In genomic region chr3:17489240-17490142, GRCm38 (mm10) we compare ENCODE assay signal across 11 mouse cellular contexts.
A peak's percentile ranks its signal among the peaks of the same experiment; 100 is the strongest.
DNase-seq lines count a peak whose midpoint lies in the region; ATAC-seq and TF ChIP-seq lines count a peak whose summit lies in the region.
"Had no signal": no experiment of that assay in that cellular context is flagged by ENCODE, and none has a peak within 500 bp of the region (broad histone marks: within the 10 kb centered on the region; RNA-seq: fewer than 3 reads in every experiment).

No protein-coding gene starts in this region.

- TF ChIP-seq CTCF in forebrain, postnatal 0 days (IDR thresholded peaks at IDR 0.05; ENCODE audit: low read depth): no peak
- no peak for TF ChIP-seq CTCF in midbrain, postnatal 0 days (IDR thresholded peaks at IDR 0.05)

- H3K27me3 ChIP-seq in forebrain, postnatal 0 days (ENCODE audit: insufficient read depth, low read length): no peaks in the 10 kb centered on the region
- no peaks in the 10 kb centered on the region for H3K27me3 ChIP-seq in midbrain, postnatal 0 days (ENCODE audit: insufficient read depth, low read length)
- H3K27me3 ChIP-seq: kidney, embryonic 15.5 days; limb, embryonic 12.5 days had no signal

- H3K36me3 ChIP-seq in forebrain, postnatal 0 days (ENCODE audit: insufficient read depth): no peaks in the 10 kb centered on the region
- no peaks in the 10 kb centered on the region for H3K36me3 ChIP-seq in midbrain, postnatal 0 days (ENCODE audit: insufficient read depth, low read length)
- H3K36me3 ChIP-seq: kidney, embryonic 15.5 days; limb, embryonic 12.5 days had no signal

- no peaks in the 10 kb centered on the region for H3K4me1 ChIP-seq in forebrain, postnatal 0 days (ENCODE audit: insufficient read depth)
- H3K4me1 ChIP-seq in midbrain, postnatal 0 days (ENCODE audit: insufficient read depth, low read length): no peaks in the 10 kb centered on the region; the same call in 1 of the 2 replicates
- H3K4me1 ChIP-seq: kidney, embryonic 15.5 days; limb, embryonic 12.5 days had no signal

- ATAC-seq in frontal cortex, adult (ENCODE audit: low TSS enrichment): peak; percentile 91
- no peak for ATAC-seq in forebrain, postnatal 0 days
- ATAC-seq in midbrain, postnatal 0 days (ENCODE audit: low FRiP score): 0 out of 2 replicates have a peak, but pooled peaks have one; percentile 38
- no peak for ATAC-seq in inflammation-experienced regulatory T-cells, adult 6 months

- no peaks in the 10 kb centered on the region for H3K9me3 ChIP-seq in forebrain, postnatal 0 days (ENCODE audit: low read length)
- H3K9me3 ChIP-seq in midbrain, postnatal 0 days (ENCODE audit: low read length): no peaks in the 10 kb centered on the region
- H3K9me3 ChIP-seq: kidney, embryonic 15.5 days; limb, embryonic 12.5 days had no signal

- DNase-seq in frontal cortex, postnatal 25 days (ENCODE audit: low spot score in 2 of 2): no peak
- DNase-seq in cerebellum, postnatal 10 days: peak; percentile 65 to 70
- DNase-seq in forebrain, postnatal 0 days: peak; percentile 2
- peak; percentile 72 for DNase-seq in midbrain, postnatal 0 days (ENCODE audit: low spot score)
- DNase-seq in adrenal gland, postnatal 14 days: no peak
- DNase-seq in kidney, postnatal 10 days: no peak
- DNase-seq: lung, postnatal 36 days had no signal

- H3K4me3 ChIP-seq in forebrain, postnatal 0 days (ENCODE audit: low read depth, low read length): no peak overlapping the region
- H3K4me3 ChIP-seq in midbrain, postnatal 0 days (ENCODE audit: low read depth, low read length): no peak overlapping the region
- H3K4me3 ChIP-seq: kidney, embryonic 15.5 days; limb, embryonic 12.5 days had no signal

- no peak overlapping the region for H3K4me2 ChIP-seq in forebrain, postnatal 0 days (ENCODE audit: low read depth)
- H3K4me2 ChIP-seq in midbrain, postnatal 0 days (ENCODE audit: low read depth, low read length, poor library complexity, severe bottlenecking): no peak overlapping the region
- H3K4me2 ChIP-seq: kidney, embryonic 15.5 days; limb, embryonic 12.5 days had no signal

- no peak overlapping the region for H3K27ac ChIP-seq in forebrain, postnatal 0 days (ENCODE audit: low read depth, low read length)
- peak overlapping the region; percentile 27; the same call in 1 of the 2 replicates for H3K27ac ChIP-seq in midbrain, postnatal 0 days (ENCODE audit: low read depth, low read length)
- H3K27ac ChIP-seq: kidney, embryonic 15.5 days; limb, embryonic 12.5 days had no signal

- 17% methylated on average over 4 of the region's 4 CpGs for WGBS in forebrain, postnatal 0 days
- WGBS in midbrain, postnatal 0 days: 12% methylated on average over 4 of the region's 4 CpGs

- H3K9ac ChIP-seq in forebrain, postnatal 0 days: no peak overlapping the region
- H3K9ac ChIP-seq in midbrain, postnatal 0 days (replicated peaks; ENCODE audit: low read length, poor library complexity, severe bottlenecking): no peak overlapping the region
- H3K9ac ChIP-seq: kidney, embryonic 15.5 days; limb, embryonic 12.5 days had no signal

Comparison
In these comparisons a context has a peak if more than half of its experiments do, and no peak if none do; other contexts are left out.
1. ATAC-seq: peak in frontal cortex, adult (single experiment) and midbrain, postnatal 0 days (single experiment); none in forebrain, postnatal 0 days (single experiment) and inflammation-experienced regulatory T-cells, adult 6 months (single experiment).
2. DNase-seq: peak in cerebellum, postnatal 10 days (2 of 2), forebrain, postnatal 0 days (single experiment) and midbrain, postnatal 0 days (single experiment); none in frontal cortex, postnatal 25 days (0 of 2), adrenal gland, postnatal 14 days (single experiment) and kidney, postnatal 10 days (single experiment).